Mouse (Mus musculus) ES-Bruce4 (cell line): Measurements from ENCODE around the gene Sh3tc1. TPM values are rescaled to one million over a fixed set of nuclear protein-coding genes. Genes with fewer than 3 reads are reported as not detected.

Experiments used
- H3K27ac ChIP-seq: 2 replicates; pipeline ENCODE4 v1.5.1; 2012; ENCODE audit warnings: low read length, inconsistent platforms; ENCODE audit not compliant: insufficient read depth
- H3K27me3 ChIP-seq: 2 replicates; pipeline ENCODE4 v1.6.1; 2012; ENCODE audit warnings: mild to moderate bottlenecking, low read length, inconsistent platforms; ENCODE audit not compliant: control insufficient read depth, poor library complexity, insufficient read depth, severe bottlenecking
- H3K36me3 ChIP-seq: 2 replicates; pipeline ENCODE4 v1.6.1; 2012; ENCODE audit warnings: inconsistent platforms, mild to moderate bottlenecking, low read length, moderate library complexity; ENCODE audit not compliant: control insufficient read depth, poor library complexity, insufficient read depth, severe bottlenecking
- H3K4me1 ChIP-seq: one replicate; pipeline ENCODE4 v1.8.1; 2011; ENCODE audit warnings: low read length; ENCODE audit not compliant: control insufficient read depth, insufficient read depth
- H3K4me3 ChIP-seq: 2 replicates; pipeline ENCODE4 v1.5.1; 2011; ENCODE audit warnings: low read depth, mild to moderate bottlenecking, low read length
- H3K9ac ChIP-seq: 2 replicates; pipeline ENCODE4 v1.6.1; 2012; ENCODE audit warnings: low read depth, mild to moderate bottlenecking, inconsistent platforms; ENCODE audit not compliant: poor library complexity, severe bottlenecking
- H3K9me3 ChIP-seq: replicated peaks from 2 replicates; pipeline ENCODE4 v1.6.1; 2012; ENCODE audit warnings: mild to moderate bottlenecking, low read length, inconsistent platforms; ENCODE audit not compliant: control insufficient read depth, poor library complexity, insufficient read depth, severe bottlenecking
- CTCF ChIP-seq: IDR thresholded peaks from one replicate; pipeline ENCODE4 v1.8.1; 2011; ENCODE audit warnings: low read depth, low read length
- EP300 ChIP-seq: IDR thresholded peaks from 2 replicates; pipeline ENCODE4 v1.6.1; 2011; ENCODE audit warnings: low read depth, low read length; ENCODE audit not compliant: insufficient read depth
- POLR2A ChIP-seq: IDR thresholded peaks from one replicate; pipeline ENCODE4 v1.8.1; 2011; ENCODE audit warnings: low read length; ENCODE audit not compliant: insufficient read depth
- polyA plus RNA-seq: library from polyadenylated mRNA; stranded (reverse); fragments of >200 nt; gene quantifications from 2 replicates; pipeline ENCODE4 v1.2.4, GENCODE M21; 2011; ENCODE audit warnings: low read depth; ENCODE audit not compliant: missing spikeins, insufficient read depth, insufficient read length

The Sh3tc1 gene
- polyA plus RNA-seq, 1 experiment: 3.6 TPM

DNA sequence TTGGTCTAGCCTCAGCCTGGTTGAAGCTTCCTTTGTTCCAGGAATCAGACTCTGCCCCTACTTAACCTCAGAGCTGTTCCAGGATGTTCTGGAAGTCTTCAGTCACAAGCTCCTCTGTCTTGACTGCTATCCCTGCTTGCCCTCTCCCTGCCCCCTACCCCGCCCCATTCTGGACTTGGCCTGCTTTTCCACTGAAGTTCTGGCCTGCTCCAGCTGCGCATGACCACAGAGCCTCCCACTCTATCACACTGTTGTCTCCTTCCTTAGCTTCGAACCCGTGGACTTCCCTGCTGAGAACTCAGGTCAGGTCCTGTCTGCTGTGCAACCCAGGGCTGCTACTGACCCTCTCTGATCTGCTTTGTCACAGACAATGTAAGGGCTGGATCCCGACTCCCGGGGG lies 26.1 kb upstream of the Sh3tc1 start:
- H3K4me1 ChIP-seq: no peaks in the 10 kb centered on the region
- H3K9me3 ChIP-seq: no peaks in the 10 kb centered on the region
- no peak overlapping the region for H3K27ac ChIP-seq
- no peak overlapping the region for H3K4me3 ChIP-seq
- no peaks in the 10 kb centered on the region for H3K27me3 ChIP-seq
- no peak overlapping the region for H3K9ac ChIP-seq
- TF ChIP-seq CTCF: no peak
- TF ChIP-seq POLR2A: no peak
- TF ChIP-seq EP300: no peak
- H3K36me3 ChIP-seq: no peaks in the 10 kb centered on the region

GRCm38 (mm10) chr5:35762850-35763249 lies 23.1 kb upstream of the Sh3tc1 start:
- Histone ChIP-seq H3K4me3 (no peak overlapping the region), H3K9ac (no peak overlapping the region), H3K27me3 (no peaks in the 10 kb centered on the region), H3K36me3 (no peaks in the 10 kb centered on the region), H3K4me1 (no peaks in the 10 kb centered on the region), H3K9me3 (no peaks in the 10 kb centered on the region), H3K27ac (no peak overlapping the region)
- no peak for TF ChIP-seq CTCF
- no peak for TF ChIP-seq EP300
- no peak for TF ChIP-seq POLR2A

- no peak overlapping the region for H3K4me3 ChIP-seq
- H3K4me1 ChIP-seq: no peaks in the 10 kb centered on the region
- H3K27ac ChIP-seq: no peak overlapping the region
- TF ChIP-seq EP300 (no peak), CTCF (no peak), POLR2A (no peak)
- H3K36me3 ChIP-seq: no peaks in the 10 kb centered on the region
- H3K9me3 ChIP-seq: no peaks in the 10 kb centered on the region
- no peak overlapping the region for H3K9ac ChIP-seq
- no peaks in the 10 kb centered on the region for H3K27me3 ChIP-seq
These were observed 22.6 kb upstream of the Sh3tc1 start for GRCm38 (mm10) chr5:35762388-35762787.

- H3K4me1 ChIP-seq: peaks cover 2% of the 10 kb centered on the region
- H3K9me3 ChIP-seq: no peaks in the 10 kb centered on the region
- H3K9ac ChIP-seq: no peak overlapping the region
- TF ChIP-seq POLR2A: no peak
- TF ChIP-seq CTCF: peak; percentile 46
- no peak overlapping the region for H3K27ac ChIP-seq
- H3K27me3 ChIP-seq: no peaks in the 10 kb centered on the region
- H3K4me3 ChIP-seq: no peak overlapping the region
- H3K36me3 ChIP-seq: no peaks in the 10 kb centered on the region
These were observed 21.5 kb upstream of the Sh3tc1 start for GRCm38 (mm10) chr5:35761323-35761722.

- TF ChIP-seq CTCF (no peak), POLR2A (no peak), EP300 (no peak)
- Histone ChIP-seq H3K9me3 (no peaks in the 10 kb centered on the region), H3K9ac (peak overlapping the region; percentile 26), H3K36me3 (no peaks in the 10 kb centered on the region), H3K4me1 (peaks cover 2% of the 10 kb centered on the region), H3K27me3 (no peaks in the 10 kb centered on the region), H3K27ac (no peak overlapping the region), H3K4me3 (peak overlapping the region; percentile 74)
These were observed 18.6 kb upstream of the Sh3tc1 start for GRCm38 (mm10) chr5:35758081-35759053.

DNA sequence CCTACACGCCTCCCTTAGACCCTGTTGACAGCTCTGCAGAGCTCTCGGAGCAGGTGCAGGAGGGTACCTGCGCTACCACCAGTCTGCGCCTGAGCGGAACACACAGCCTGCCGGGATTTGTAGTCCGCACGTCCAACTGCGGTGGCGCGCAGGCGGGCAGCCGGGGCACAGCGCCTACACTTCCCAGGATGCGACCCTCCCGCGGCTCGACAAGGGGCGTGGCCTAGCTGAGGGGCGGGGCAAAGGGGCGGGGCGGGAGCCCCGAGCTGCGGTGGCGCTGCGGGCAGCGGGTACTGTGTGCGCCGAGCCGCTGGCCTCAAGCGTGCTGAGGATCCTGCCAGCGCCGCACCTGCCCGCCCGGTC lies 17.8 kb upstream of the Sh3tc1 start, which contains the start of gene Ablim2:
Gene Ablim2, plus strand, starts transcription at position 242 of the 363 bp plus-strand sequence.
- H3K9ac ChIP-seq: peak within 1 kb of the TSS; percentile 26
- H3K27me3 ChIP-seq: no peaks in the 10 kb centered on the region
- H3K36me3 ChIP-seq: no peaks in the 10 kb centered on the region
- peaks cover 2% of the 10 kb centered on the region for H3K4me1 ChIP-seq
- TF ChIP-seq POLR2A: no peak
- TF ChIP-seq EP300: no peak
- no peak for TF ChIP-seq CTCF
- no peaks in the 10 kb centered on the region for H3K9me3 ChIP-seq
- H3K27ac ChIP-seq: no peak within 1 kb of the TSS
- peak within 1 kb of the TSS; percentile 74 for H3K4me3 ChIP-seq
